ENCODE assay signal across 8 mouse cellular contexts in the genomic region with DNA sequence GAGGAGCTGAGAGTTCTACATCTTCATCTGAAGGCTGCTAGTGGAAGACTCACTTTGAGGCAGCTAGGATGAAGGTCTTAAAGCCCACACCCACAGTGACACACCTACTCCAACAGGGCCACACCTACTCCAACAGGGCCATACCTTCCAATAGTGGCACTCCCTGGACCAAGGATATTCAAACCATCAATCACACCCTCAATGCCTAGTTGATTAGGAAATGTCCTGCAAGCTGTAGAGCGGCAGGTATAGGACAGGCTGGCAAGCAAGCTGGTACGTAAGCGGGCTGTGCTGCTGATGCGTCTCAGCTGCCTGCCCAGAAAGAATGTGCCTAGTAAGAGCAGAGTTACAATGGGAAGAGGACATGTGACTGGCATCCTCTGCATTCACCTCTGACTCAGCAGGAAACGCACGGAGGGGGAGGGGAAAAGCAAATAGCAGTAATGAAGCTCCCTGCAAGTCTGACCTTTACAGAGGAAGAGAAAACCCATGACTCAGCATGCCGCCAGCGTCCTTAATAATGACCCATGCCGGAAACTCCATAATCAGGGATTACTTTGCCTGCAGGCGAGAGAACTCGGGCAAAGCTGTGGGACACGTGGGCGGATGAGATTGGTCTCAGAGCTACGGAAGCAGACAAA. TPM values are rescaled to one million over a fixed set of nuclear protein-coding genes. Genes with fewer than 3 reads are reported as not detected.
DNase-seq lines count a peak whose midpoint lies in the region; ATAC-seq and TF ChIP-seq lines count a peak whose summit lies in the region.

A gene (minus strand): TSS at position 51 of the 641 bp plus-strand sequence.

- peak; percentile 50; the same call in 1 of the 2 replicates for ATAC-seq in stomach, embryonic 16.5 days (ENCODE audit: insufficient read depth, low FRiP score)

- no peak for DNase-seq in layer of hippocampus, adult 2 months (ENCODE audit: low spot score in 2 of 2)
- no peak for DNase-seq in layer of hippocampus, adult 11-12 months (ENCODE audit: low spot score)
- DNase-seq in embryo, embryonic 9.5 days (ENCODE audit: extremely low spot score) = peak; percentile 73
- DNase-seq in heart, postnatal 10 days = peak; percentile 60 to 80
- DNase-seq in kidney, postnatal 36 days = peak; percentile 80 to 85
- peak; percentile 8 for DNase-seq in lung, postnatal 14 days
- DNase-seq in cerebellum, adult 8-10 months = no peak

- WGBS in stomach, embryonic 16.5 days = 16% methylated on average over 14 of the region's 14 CpGs

- intact Hi-C loops in heart, postnatal 10 days (cut with DNase I) = no loop called here

- no peak within 1 kb of the TSS for H3K9ac ChIP-seq in stomach, embryonic 16.5 days (ENCODE audit: low read length)

- no peak for TF ChIP-seq CTCF in layer of hippocampus, adult 2 months (conservative IDR thresholded peaks at IDR 0.05)

- H3K4me1 ChIP-seq in stomach, embryonic 16.5 days (ENCODE audit: control insufficient read depth, insufficient read depth, low read length) = peaks cover 5% of the 10 kb centered on the region; the same call in 1 of the 2 replicates

- no peak within 1 kb of the TSS for H3K4me2 ChIP-seq in stomach, embryonic 16.5 days (ENCODE audit: low read depth, low read length)

- H3K9me3 ChIP-seq in stomach, embryonic 16.5 days (replicated peaks; ENCODE audit: control insufficient read depth, low read length) = no peaks in the 10 kb centered on the region

- H3K27ac ChIP-seq in layer of hippocampus, adult 2 months = no peak within 1 kb of the TSS
- no peak within 1 kb of the TSS for H3K27ac ChIP-seq in stomach, embryonic 16.5 days (ENCODE audit: low read length)

- H3K36me3 ChIP-seq in stomach, embryonic 16.5 days (ENCODE audit: control insufficient read depth, insufficient read depth, low read length) = no peaks in the 10 kb centered on the region

- peaks cover 5% of the 10 kb centered on the region for H3K27me3 ChIP-seq in stomach, embryonic 16.5 days (ENCODE audit: control insufficient read depth, insufficient read depth, low read length)

- H3K4me3 ChIP-seq in layer of hippocampus, adult 2 months = no peak within 1 kb of the TSS
- H3K4me3 ChIP-seq in stomach, embryonic 16.5 days (replicated peaks; ENCODE audit: low read length) = no peak within 1 kb of the TSS

RNA-seq across cellular contexts. Expression of the gene that starts here (rescaled TPM):
- total RNA-seq in layer of hippocampus, adult 2 months (2021) = 100 to 1,000 TPM; 116 to 121 TPM
- not detected for total RNA-seq in heart, postnatal 10 days (2021)
- polyA plus RNA-seq in stomach, embryonic 16.5 days (2015; fragmentation: Nextera tagmentation; extraction: Ambion mirVana) = 2.4 TPM in 2 replicates

Comparison
In these comparisons a context has a peak if more than half of its experiments do, and no peak if none do; other contexts are left out.
1. RNA of the gene that starts here (total RNA-seq): 116 to 121 TPM in layer of hippocampus, adult 2 months; not detected in heart, postnatal 10 days; every median in the first group is over 100 times any median in the second.
2. Peak in DNase-seq in heart, postnatal 10 days; RNA of the gene not detected or under 1 TPM.
3. DNase-seq: peak in embryo, embryonic 9.5 days (single experiment), kidney, postnatal 36 days (2 of 2) and lung, postnatal 14 days (single experiment); none in layer of hippocampus, adult 2 months (0 of 2), layer of hippocampus, adult 11-12 months (single experiment) and cerebellum, adult 8-10 months (single experiment).